Mouse (Mus musculus): Measurements from ENCODE around the gene Fcna.

GRCm38 (mm10) chr2:25654502-25654901 lies 26.7 kb upstream of the Fcna start:
- TF ChIP-seq CTCF (IDR thresholded peaks at IDR 0.05; ENCODE audit: low read depth) (no peak), EP300 (optimal IDR thresholded peaks at IDR 0.05) (no peak)
